Mouse (Mus musculus) lung, embryonic 15.5 days (tissue): ENCODE results near the gene Fndc3a. TPM values are rescaled to one million over a fixed set of nuclear protein-coding genes. Genes with fewer than 3 reads are reported as not detected.

ENCODE experiments used
- ATAC-seq: fragments of 200-750 bp; cut with Nextera tagmentation; 2 replicates; pipeline ENCODE4 v1.8.0; 2017; ENCODE audit warnings: moderate number of reproducible peaks, borderline replicate concordance; ENCODE audit not compliant: low FRiP score, low TSS enrichment; ENCODE audit errors: extremely low read depth
- H3K27ac ChIP-seq: fragments of 300-500 bp; sonication (generic); 2 replicates; pipeline ENCODE4 v1.5.1; 2015; ENCODE audit warnings: moderate library complexity, mild to moderate bottlenecking, inconsistent platforms
- H3K27me3 ChIP-seq: fragments of 300-500 bp; sonication (generic); 2 replicates; pipeline ENCODE4 v1.6.1; 2015; ENCODE audit warnings: inconsistent platforms
- H3K36me3 ChIP-seq: fragments of 300-500 bp; sonication (generic); 2 replicates; pipeline ENCODE4 v1.6.1; 2015; ENCODE audit warnings: inconsistent platforms
- H3K4me1 ChIP-seq: fragments of 300-500 bp; sonication (generic); 2 replicates; pipeline ENCODE4 v1.6.1; 2015; ENCODE audit warnings: inconsistent platforms
- H3K4me2 ChIP-seq: fragments of 300-500 bp; sonication (generic); 2 replicates; pipeline ENCODE4 v1.6.1; 2015; ENCODE audit warnings: inconsistent platforms, mild to moderate bottlenecking, moderate library complexity
- H3K4me3 ChIP-seq: fragments of 300-500 bp; sonication (generic); 2 replicates; pipeline ENCODE4 v1.5.1; 2015; ENCODE audit warnings: mild to moderate bottlenecking, inconsistent platforms
- H3K9ac ChIP-seq: fragments of 300-500 bp; sonication (generic); 2 replicates; pipeline ENCODE4 v1.6.1; 2015; ENCODE audit warnings: inconsistent platforms
- H3K9me3 ChIP-seq: fragments of 300-500 bp; sonication (generic); 2 replicates; pipeline ENCODE4 v1.6.1; 2016; ENCODE audit warnings: inconsistent platforms
- WGBS: fragments of 180-500 bp; shearing (Covaris S2); methylation state at CpG from one replicate; pipeline ENCODE4 v1.1.7; 2015; 5-methylcytosine and 5-hydroxymethylcytosine counted together
- polyA plus RNA-seq: library from polyadenylated mRNA; unstranded; fragments of >200 nt; fragmentation: Nextera tagmentation; extraction: Ambion mirVana; gene quantifications from 2 replicates; pipeline ENCODE4 v1.2.1, GENCODE M21; 2015

Gene Fndc3a
- polyA plus RNA-seq = 34.0 and 34.8 TPM in 2 replicates

DNA sequence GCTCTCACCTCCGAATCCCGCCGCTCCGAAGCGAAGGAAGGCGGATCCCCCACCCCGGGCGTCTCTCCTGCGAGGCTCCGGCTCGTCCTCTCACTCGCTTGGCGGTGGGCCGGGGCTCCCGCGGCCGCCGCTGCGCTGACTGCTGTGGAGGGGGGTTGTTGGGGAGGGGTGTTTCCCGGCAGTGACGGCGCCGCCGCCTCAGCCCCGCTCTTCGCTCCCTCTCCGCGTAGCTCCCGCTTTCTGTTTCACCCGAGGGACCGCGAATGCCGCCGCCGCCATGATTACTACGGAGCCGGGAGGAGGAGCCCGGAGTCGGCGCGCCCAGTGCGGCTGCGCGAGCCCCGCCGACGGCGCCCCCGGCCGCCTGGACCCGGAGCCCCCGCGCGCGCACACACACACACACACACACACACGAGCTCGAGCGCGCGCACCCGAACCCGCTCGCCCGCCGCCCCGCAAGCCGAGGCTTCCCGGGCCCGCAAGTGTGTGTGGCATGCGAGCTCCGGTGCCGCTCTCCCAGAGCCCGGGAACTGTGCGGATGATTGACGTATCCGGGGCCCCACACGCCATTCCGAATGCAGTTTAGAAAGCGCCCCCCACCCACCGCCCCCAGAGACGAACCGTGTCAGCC is at the start of gene Fndc3a:
Gene Fndc3a (minus strand): TSS at position 294 of the 631 bp plus-strand sequence.
- Histone ChIP-seq H3K4me2 (peak within 1 kb of the TSS; percentile 78), H3K9ac (peak within 1 kb of the TSS; percentile 89), H3K36me3 (no peaks in the 10 kb centered on the region), H3K27ac (peak within 1 kb of the TSS; percentile 92), H3K9me3 (no peaks in the 10 kb centered on the region), H3K4me1 (peaks cover 20% of the 10 kb centered on the region), H3K4me3 (peak within 1 kb of the TSS; percentile 99), H3K27me3 (peaks cover 5% of the 10 kb centered on the region; the same call in 1 of the 2 replicates)
- peak; percentile 91 for ATAC-seq
- under 1% methylated on average over 54 of the region's 82 CpGs for WGBS

DNA sequence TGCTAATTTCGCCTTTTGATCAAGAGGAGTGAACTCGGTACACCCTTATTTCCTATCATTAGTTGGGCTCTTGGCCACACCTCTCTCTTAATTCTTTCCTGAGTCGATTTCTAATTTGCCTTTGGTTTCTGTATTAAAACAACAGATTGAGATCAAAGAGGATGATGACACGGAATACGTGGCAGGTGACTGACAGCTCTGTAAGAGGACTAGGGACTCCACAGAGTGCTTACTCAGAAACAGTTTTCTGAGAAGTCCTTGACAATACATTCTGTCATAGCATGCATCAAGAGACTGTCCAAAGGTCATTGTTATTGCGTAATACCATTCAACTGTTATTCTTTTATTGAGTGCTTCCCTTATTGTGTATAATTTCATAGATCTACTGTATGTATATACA is 43.1 kb upstream of the Fndc3a start:
- Histone ChIP-seq H3K4me3 (no peak overlapping the region), H3K9ac (no peak overlapping the region), H3K27me3 (no peaks in the 10 kb centered on the region), H3K4me2 (no peak overlapping the region), H3K27ac (no peak overlapping the region), H3K9me3 (no peaks in the 10 kb centered on the region), H3K36me3 (no peaks in the 10 kb centered on the region), H3K4me1 (no peaks in the 10 kb centered on the region)
- WGBS = 79% methylated on average over 6 of the region's 6 CpGs
- ATAC-seq = no peak

DNA sequence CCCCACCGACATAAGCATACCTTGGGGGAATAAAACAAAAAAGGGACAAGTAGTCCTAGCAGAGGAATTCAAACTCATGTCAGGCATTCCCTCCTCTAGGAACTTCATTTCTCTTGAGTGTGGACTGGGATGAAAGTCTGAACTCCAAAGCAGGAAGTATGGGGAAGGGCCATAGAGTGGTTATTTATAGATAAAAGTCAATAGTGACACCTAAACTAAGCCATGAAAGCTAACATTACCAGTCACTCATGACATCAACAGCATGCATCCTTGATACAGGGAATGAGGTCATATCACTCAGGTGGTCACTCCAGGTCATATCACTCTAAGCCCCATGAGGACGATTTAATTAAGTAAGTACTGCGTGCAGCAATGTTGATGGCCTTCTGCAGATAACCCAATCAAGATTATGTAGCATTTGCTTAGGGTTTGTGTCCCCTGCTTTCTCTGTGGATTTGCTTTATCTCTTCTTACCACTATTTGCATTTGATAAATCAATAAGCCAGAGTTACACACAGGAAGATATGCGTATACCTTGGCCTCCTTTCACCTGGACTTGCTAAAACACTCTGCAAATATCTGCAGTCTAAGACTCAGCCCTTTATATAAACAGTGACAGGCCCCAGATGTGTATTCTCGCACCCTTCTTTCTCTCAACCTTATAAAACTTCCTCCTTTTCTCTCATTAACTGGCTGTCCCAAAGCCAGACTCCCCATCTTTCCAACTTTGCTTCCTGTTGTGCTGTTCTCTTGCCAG is 40.8 kb upstream of the Fndc3a start:
- Histone ChIP-seq H3K4me2 (no peak overlapping the region), H3K9me3 (no peaks in the 10 kb centered on the region), H3K4me1 (no peaks in the 10 kb centered on the region), H3K4me3 (no peak overlapping the region), H3K27me3 (no peaks in the 10 kb centered on the region), H3K9ac (no peak overlapping the region), H3K27ac (no peak overlapping the region), H3K36me3 (no peaks in the 10 kb centered on the region)
- 70% methylated on average over 5 of the region's 5 CpGs for WGBS
- no peak for ATAC-seq

DNA sequence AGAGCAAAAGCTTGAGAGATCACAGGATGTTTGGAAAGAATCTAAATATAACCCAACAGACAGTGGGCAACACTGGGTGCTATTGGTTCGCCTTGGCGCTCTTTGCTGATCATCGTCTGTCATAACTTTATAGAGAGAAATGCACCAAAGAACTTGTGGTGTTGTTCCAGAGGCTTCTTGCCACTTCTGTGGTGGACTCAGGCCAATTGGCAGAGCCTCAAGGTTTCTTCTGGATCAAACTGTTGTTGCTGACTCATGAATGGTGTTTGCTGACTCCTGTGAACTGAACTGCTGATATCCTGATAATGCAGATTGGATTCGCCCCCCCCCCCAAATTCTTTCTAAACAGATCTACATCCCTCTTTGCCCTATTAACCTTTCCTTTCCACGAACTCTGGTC is 38.5 kb upstream of the Fndc3a start:
- Histone ChIP-seq H3K4me3 (no peak overlapping the region), H3K27me3 (no peaks in the 10 kb centered on the region), H3K9me3 (no peaks in the 10 kb centered on the region)

DNA sequence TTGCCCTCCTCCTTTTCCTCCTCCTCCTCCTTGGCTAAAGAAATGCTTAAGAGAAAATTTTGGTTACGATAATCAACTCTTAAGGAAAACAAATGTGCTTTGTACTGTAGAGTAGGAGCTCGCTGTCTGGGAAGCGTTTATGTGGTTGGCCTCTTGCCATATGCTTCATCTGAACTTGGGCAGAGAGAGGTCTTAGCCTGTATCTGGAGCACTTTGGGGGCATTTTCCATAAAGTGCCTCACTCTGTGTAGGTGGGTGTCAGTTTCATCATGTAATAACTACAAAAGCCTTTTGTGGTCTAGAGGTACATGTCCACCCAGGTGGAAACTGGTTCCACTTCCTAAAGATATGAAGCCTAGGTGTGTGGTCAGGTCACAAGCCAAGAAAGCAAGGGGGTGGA is 31.9 kb upstream of the Fndc3a start:
- peak; percentile 75 for ATAC-seq
- Histone ChIP-seq H3K36me3 (no peaks in the 10 kb centered on the region), H3K9ac (no peak overlapping the region), H3K9me3 (no peaks in the 10 kb centered on the region), H3K4me2 (no peak overlapping the region), H3K4me1 (0 out of 2 replicates have a peak, but pooled peaks cover 11% of the 10 kb centered on the region), H3K27ac (no peak overlapping the region), H3K4me3 (no peak overlapping the region), H3K27me3 (no peaks in the 10 kb centered on the region)
- 19% methylated on average over 3 of the region's 3 CpGs for WGBS

More for the DNA sequence above, 38.5 kb upstream of the Fndc3a start:
- ATAC-seq = no peak
- Histone ChIP-seq H3K27ac (no peak overlapping the region), H3K4me2 (no peak overlapping the region), H3K36me3 (no peaks in the 10 kb centered on the region), H3K4me1 (no peaks in the 10 kb centered on the region), H3K9ac (no peak overlapping the region)
- 82% methylated on average over 5 of the region's 5 CpGs for WGBS

DNA sequence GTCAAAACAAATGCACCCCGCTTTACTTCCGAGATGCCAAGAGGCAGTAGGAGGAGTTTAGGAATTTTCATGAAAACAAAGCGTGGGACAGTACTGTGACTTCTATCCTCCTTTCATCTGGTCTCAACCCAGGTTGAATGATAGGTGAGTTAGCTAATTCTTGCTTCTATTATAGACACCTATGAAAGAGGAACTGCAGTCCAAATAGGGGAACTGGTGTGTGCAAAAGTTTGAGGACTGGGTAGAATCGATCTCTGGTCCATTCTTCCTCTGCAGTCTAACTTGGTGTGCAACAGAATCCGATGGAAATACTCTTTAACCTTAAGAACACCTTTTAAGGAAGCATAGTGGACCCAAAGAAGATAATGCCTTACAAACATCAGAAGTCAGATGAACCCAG is 30.5 kb upstream of the Fndc3a start:
- no peak for ATAC-seq
- WGBS = 71% methylated on average over 5 of the region's 5 CpGs
- no peak overlapping the region for H3K4me2 ChIP-seq
- no peak overlapping the region for H3K27ac ChIP-seq
- no peaks in the 10 kb centered on the region for H3K27me3 ChIP-seq
- H3K4me3 ChIP-seq = no peak overlapping the region
- no peaks in the 10 kb centered on the region for H3K9me3 ChIP-seq
- 0 out of 2 replicates have a peak, but pooled peaks cover 11% of the 10 kb centered on the region for H3K4me1 ChIP-seq
- H3K36me3 ChIP-seq = no peaks in the 10 kb centered on the region
- H3K9ac ChIP-seq = no peak overlapping the region

DNA sequence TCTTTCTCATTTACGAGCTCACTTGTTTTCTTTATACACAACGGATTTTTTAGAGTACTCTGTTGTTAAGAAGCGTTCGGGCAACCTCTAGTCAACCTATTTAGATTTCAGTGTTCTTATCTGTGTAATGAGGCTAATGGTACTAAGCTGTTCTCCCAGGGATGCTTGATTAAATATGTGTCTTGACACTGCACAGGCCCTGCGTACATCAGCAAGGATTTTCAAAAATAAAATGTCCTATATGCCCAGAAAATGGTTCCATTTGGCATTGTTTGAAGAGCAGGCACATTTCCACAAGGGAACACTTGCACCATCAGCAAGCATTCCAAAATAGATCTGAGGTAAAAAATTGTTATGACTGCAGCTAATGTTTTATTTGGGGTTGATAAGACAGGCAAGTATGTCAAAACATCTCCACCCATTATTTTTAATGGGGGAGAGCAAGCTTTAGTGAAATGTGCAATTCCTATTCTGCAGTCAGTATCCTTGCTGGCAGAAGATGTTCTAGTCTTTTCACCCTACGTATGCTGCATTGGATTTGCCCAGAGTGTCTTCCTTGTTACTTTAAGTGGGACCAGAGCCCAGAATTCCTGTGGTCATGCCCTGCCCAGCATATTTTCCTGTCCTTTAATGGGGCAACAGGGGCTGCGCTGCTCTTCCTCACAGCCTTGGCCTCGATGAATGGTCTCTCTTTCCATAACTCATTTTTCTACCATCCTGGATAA is 29.8 kb upstream of the Fndc3a start:
- no peaks in the 10 kb centered on the region for H3K36me3 ChIP-seq
- no peak overlapping the region for H3K9ac ChIP-seq
- no peaks in the 10 kb centered on the region for H3K9me3 ChIP-seq
- H3K27me3 ChIP-seq = no peaks in the 10 kb centered on the region
- no peak overlapping the region for H3K4me2 ChIP-seq
- H3K27ac ChIP-seq = no peak overlapping the region
- peak; percentile 64; the same call in 1 of the 2 replicates for ATAC-seq
- 47% methylated on average over 8 of the region's 8 CpGs for WGBS
- H3K4me3 ChIP-seq = no peak overlapping the region
- 0 out of 2 replicates have a peak, but pooled peaks cover 11% of the 10 kb centered on the region for H3K4me1 ChIP-seq

DNA sequence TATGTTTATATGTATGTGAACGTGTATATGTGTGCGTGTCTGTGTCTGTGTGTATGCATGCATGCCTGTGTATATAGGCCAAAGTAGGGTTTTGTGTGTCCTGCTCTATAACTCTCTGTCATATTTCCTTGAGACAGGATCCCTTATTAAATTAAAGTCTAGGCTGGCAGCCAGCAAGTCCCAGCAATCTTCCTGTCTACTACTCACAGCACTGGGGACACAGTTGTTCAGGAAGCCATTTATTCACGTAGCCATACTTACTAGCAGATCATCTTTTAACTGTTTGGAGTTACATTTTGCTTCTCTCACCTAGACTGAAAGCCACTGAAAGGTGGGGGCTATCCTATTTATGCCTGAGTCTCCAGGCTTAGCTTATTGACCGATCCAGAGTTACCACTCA is 29.0 kb upstream of the Fndc3a start:
- Histone ChIP-seq H3K36me3 (no peaks in the 10 kb centered on the region), H3K4me1 (0 out of 2 replicates have a peak, but pooled peaks cover 11% of the 10 kb centered on the region), H3K4me2 (no peak overlapping the region), H3K27ac (no peak overlapping the region), H3K9ac (no peak overlapping the region), H3K4me3 (no peak overlapping the region), H3K27me3 (no peaks in the 10 kb centered on the region), H3K9me3 (no peaks in the 10 kb centered on the region)
- 67% methylated on average over 4 of the region's 4 CpGs for WGBS
- ATAC-seq = no peak

DNA sequence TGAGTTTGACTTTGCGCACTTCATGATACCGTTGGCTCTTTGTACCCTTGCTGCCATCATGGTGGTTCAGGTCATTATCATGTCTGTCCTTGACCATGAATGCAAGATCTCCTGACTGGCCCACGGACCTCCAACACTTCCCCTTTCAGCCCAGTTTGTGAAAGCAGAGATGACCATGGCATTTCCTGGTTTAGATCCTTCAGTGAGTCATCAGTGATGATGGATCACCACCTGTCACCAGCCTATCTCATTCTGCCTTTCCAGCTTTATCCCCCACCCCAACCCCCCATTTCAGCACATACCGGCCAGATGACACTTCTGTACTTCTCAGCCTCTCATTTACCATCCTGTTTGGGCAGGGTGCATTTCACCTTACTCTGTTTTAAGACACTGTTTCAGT is 28.4 kb upstream of the Fndc3a start:
- no peaks in the 10 kb centered on the region for H3K36me3 ChIP-seq
- no peak overlapping the region for H3K4me2 ChIP-seq
- no peaks in the 10 kb centered on the region for H3K9me3 ChIP-seq
- H3K27me3 ChIP-seq = no peaks in the 10 kb centered on the region
- 70% methylated on average over 4 of the region's 4 CpGs for WGBS
- no peak for ATAC-seq
- H3K4me3 ChIP-seq = no peak overlapping the region
- 0 out of 2 replicates have a peak, but pooled peaks cover 11% of the 10 kb centered on the region for H3K4me1 ChIP-seq
- no peak overlapping the region for H3K9ac ChIP-seq
- H3K27ac ChIP-seq = no peak overlapping the region

DNA sequence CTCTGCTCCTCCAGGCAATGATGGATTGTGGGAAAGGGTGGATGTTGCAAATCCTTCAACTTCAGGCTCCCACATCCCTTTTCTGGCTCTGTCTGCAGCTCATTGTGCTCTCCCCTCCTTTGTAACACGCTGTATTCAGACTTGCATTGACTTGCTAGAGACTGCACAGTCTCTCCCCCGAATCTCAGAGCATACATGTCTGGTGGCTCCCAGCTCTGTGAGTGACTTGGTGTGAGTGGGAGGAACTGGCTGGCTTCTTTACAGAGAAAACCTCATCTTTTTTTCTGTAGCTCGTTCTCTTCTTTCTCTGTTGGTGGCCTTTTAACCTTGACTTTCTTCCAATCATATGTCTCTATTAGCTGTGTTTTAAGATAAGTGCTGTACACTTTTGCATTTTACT is 16.1 kb upstream of the Fndc3a start:
- Histone ChIP-seq H3K4me1 (no peaks in the 10 kb centered on the region), H3K4me3 (no peak overlapping the region), H3K9ac (no peak overlapping the region), H3K9me3 (no peaks in the 10 kb centered on the region), H3K36me3 (no peaks in the 10 kb centered on the region), H3K27ac (no peak overlapping the region), H3K27me3 (no peaks in the 10 kb centered on the region), H3K4me2 (no peak overlapping the region)
- 54% methylated on average over 3 of the region's 3 CpGs for WGBS
- ATAC-seq = no peak

DNA sequence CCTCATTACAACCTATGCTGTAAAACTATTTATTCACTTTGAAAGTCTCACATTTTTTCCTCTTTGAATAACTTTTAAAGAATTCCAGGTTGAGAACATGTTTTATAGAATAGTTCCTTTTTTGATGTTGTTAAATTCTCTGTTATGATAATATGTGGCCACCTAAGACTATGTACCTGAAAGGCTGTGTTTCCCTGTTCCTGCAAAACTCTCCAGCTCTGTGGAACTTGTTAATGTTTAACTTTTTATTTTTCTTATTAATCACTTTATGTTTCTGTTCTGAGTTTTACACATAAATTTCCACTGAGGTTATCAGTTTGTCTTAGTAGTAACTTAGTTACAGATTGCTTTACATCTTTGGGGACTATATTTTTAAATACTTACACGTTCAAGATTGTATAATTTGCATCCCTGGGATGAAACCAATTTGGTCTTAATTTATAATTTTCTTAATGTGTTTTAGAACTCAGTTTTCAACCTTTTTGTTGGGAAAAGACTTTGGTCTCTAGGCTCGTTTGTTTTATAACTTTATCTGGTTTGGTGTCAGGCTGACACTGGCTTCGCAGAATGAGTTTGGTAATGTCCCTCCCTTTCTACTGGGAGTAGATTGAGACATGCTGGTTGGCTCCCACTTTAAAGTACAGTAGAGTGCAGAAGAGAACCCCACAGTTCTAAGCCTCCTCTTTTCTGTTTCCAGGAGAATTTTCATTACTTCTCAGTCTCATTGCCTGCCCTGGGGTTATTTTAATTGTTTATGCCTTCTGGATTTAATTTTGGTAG is 12.7 kb upstream of the Fndc3a start:
- Histone ChIP-seq H3K9me3 (no peaks in the 10 kb centered on the region), H3K9ac (no peak overlapping the region), H3K36me3 (no peaks in the 10 kb centered on the region), H3K4me2 (no peak overlapping the region), H3K27ac (no peak overlapping the region), H3K4me1 (no peaks in the 10 kb centered on the region), H3K27me3 (no peaks in the 10 kb centered on the region), H3K4me3 (no peak overlapping the region)
- WGBS = 60% methylated on average over 3 of the region's 3 CpGs
- no peak for ATAC-seq
